ENCODE assay signal across 8 mouse cellular contexts in the genomic region with DNA sequence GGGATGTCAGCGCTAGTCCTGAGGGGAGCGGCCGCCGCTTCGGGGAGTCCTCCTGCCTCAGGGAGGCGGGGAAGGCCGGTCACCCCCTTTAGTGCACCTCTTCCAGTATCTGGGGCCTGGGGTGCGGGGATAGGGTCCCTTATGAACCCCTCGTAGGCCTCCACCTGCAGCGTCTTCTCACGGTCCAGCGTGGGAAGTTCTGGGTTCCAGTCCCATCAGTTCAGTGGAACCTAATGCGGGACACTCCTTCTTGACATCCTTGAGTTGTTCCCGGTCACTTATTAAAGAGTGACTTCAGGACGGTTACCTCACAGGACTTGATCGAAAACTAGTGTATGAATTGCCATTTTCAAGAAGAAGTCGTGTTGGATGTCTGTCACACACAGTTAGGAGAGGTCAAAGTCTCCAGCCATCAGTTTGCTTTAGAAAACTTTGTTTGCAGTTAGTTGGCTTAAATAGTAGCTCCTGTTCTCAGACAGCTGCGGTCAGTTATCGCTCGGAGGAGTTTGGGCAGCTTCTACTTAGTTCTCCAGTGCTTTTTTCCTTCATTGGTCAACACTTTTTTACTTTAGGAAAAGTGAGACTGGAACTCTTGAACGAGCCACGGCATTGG. TPM values are rescaled to one million over a fixed set of nuclear protein-coding genes. Genes with fewer than 3 reads are reported as not detected.
DNase-seq lines count a peak whose midpoint lies in the region; ATAC-seq and TF ChIP-seq lines count a peak whose summit lies in the region.

No protein-coding gene starts in this region.

- TF ChIP-seq CTCF in lung, adult 2 months (IDR thresholded peaks at IDR 0.05; ENCODE audit: insufficient read depth, low read length), result no peak
- TF ChIP-seq CTCF in embryonic fibroblast, embryonic 13.5 days (IDR thresholded peaks at IDR 0.05; ENCODE audit: borderline replicate concordance, insufficient read depth, low read length), result no peak
- no peak for TF ChIP-seq CTCF in intestine, postnatal 0 days (IDR thresholded peaks at IDR 0.05; ENCODE audit: low read depth)

- H3K36me3 ChIP-seq in intestine, postnatal 0 days (ENCODE audit: control insufficient read depth, insufficient read depth), result no peaks in the 10 kb centered on the region

- H3K4me2 ChIP-seq in intestine, postnatal 0 days (replicated peaks; ENCODE audit: low read depth), result peak overlapping the region; percentile 98

- H3K4me3 ChIP-seq in lung, adult 2 months (replicated peaks; ENCODE audit: extremely low read depth, low read depth, low read length), result peak overlapping the region; percentile 75
- peak overlapping the region; percentile 81 for H3K4me3 ChIP-seq in embryonic fibroblast, embryonic 13.5 days (ENCODE audit: insufficient read depth, low read length)
- peak overlapping the region; percentile 80 for H3K4me3 ChIP-seq in intestine, postnatal 0 days (ENCODE audit: low read depth, low read length)

- no peaks in the 10 kb centered on the region for H3K9me3 ChIP-seq in intestine, postnatal 0 days (ENCODE audit: control insufficient read depth)

- H3K9ac ChIP-seq in intestine, postnatal 0 days (ENCODE audit: low read depth, low read length), result peak overlapping the region; percentile 74

- no peak for ATAC-seq in intestine, postnatal 0 days
- ATAC-seq in megakaryocyte-erythroid progenitor cell, adult 5-6 weeks (replicated peaks; ENCODE audit: low FRiP score, low TSS enrichment, poor library complexity, severe bottlenecking), result peak; percentile 57

- peaks cover 6% of the 10 kb centered on the region; the same call in 1 of the 2 replicates for H3K4me1 ChIP-seq in lung, adult 2 months (ENCODE audit: control insufficient read depth, insufficient read depth, low read length)
- peaks cover 3% of the 10 kb centered on the region; the same call in 1 of the 2 replicates for H3K4me1 ChIP-seq in embryonic fibroblast, embryonic 13.5 days (ENCODE audit: control insufficient read depth, insufficient read depth, low read length)
- no peaks in the 10 kb centered on the region for H3K4me1 ChIP-seq in intestine, postnatal 0 days (replicated peaks; ENCODE audit: control insufficient read depth, insufficient read depth, low read length)

- 9% methylated on average over 22 of the region's 22 CpGs for WGBS in lung, adult 2 months
- 6% methylated on average over 22 of the region's 22 CpGs for WGBS in intestine, postnatal 0 days

- no peak overlapping the region for H3K27ac ChIP-seq in embryonic fibroblast, embryonic 13.5 days (ENCODE audit: insufficient read depth, low read length)
- H3K27ac ChIP-seq in intestine, postnatal 0 days (ENCODE audit: low read depth, low read length), result 0 out of 2 replicates have a peak overlapping the region, but pooled peaks have one; percentile 70

- no peaks in the 10 kb centered on the region for H3K27me3 ChIP-seq in intestine, postnatal 0 days (replicated peaks; ENCODE audit: control insufficient read depth, insufficient read depth, low read length)

- no peak for TF ChIP-seq POLR2A in lung, adult 2 months (IDR thresholded peaks at IDR 0.05; ENCODE audit: borderline replicate concordance, extremely low read depth, low read depth, low read length)
- TF ChIP-seq POLR2A in embryonic fibroblast, embryonic 13.5 days (IDR thresholded peaks at IDR 0.05; ENCODE audit: low read depth, low read length), result no peak

- DNase-seq in lung, adult 2 months, result no peak
- DNase-seq in lung, postnatal 25 days (ENCODE audit: low spot score), result no peak
- no peak for DNase-seq in right cerebral cortex, postnatal 14 days
- no peak for DNase-seq in B cell, adult 2 months
- no peak for DNase-seq in frontal cortex, adult 2 months (ENCODE audit: extremely low spot score in 1 of 2, low spot score in 1 of 2)

RNA-seq across cellular contexts. Expression of gene Inpp5f, which starts 0.8 kb away (rescaled TPM):
- polyA plus RNA-seq in lung, adult 2 months (2012; rRNA removed), result 5.4 and 6.7 TPM in 2 replicates
- polyA plus RNA-seq in embryonic fibroblast, embryonic 13.5 days (2011; ENCODE audit: insufficient read length, low read depth, missing spikeins), result 24.4 and 27.1 TPM in 2 replicates
- polyA plus RNA-seq in intestine, postnatal 0 days (2015; fragmentation: Nextera tagmentation; extraction: Ambion mirVana), result 8.3 and 9.3 TPM in 2 replicates
- total RNA-seq in megakaryocyte-erythroid progenitor cell, adult 5-6 weeks (2014; fragmentation: Nextera tagmentation), result 8.8 and 11.5 TPM in 2 replicates
- total RNA-seq in megakaryocyte-erythroid progenitor cell, adult 5-6 weeks (2017), result 4.6 and 9.4 TPM in 2 replicates
- polyA plus RNA-seq in frontal cortex, adult 2 months (2012; rRNA removed), result 61.2 and 65.0 TPM in 2 replicates
